Mouse (Mus musculus): ENCODE results near the gene Gdf9. TPM values are rescaled to one million over a fixed set of nuclear protein-coding genes. Genes with fewer than 3 reads are reported as not detected.
"Not testable (repeated sequence)": the region's sequence is repeated elsewhere in the genome, so short reads cannot be mapped to it uniquely, and the experiment has no call there.

Gene Gdf9
- polyA plus RNA-seq, 1 experiment from 2014 or later: 3.9 TPM

GRCm38 (mm10) chr11:53425251-53425650, 5.6 kb upstream of the Gdf9 start:
- no peak overlapping the region for H3K9ac ChIP-seq (replicated peaks; ENCODE audit: low read depth, low read length)
- WGBS: 87% methylated on average over 3 of the region's 3 CpGs

DNA sequence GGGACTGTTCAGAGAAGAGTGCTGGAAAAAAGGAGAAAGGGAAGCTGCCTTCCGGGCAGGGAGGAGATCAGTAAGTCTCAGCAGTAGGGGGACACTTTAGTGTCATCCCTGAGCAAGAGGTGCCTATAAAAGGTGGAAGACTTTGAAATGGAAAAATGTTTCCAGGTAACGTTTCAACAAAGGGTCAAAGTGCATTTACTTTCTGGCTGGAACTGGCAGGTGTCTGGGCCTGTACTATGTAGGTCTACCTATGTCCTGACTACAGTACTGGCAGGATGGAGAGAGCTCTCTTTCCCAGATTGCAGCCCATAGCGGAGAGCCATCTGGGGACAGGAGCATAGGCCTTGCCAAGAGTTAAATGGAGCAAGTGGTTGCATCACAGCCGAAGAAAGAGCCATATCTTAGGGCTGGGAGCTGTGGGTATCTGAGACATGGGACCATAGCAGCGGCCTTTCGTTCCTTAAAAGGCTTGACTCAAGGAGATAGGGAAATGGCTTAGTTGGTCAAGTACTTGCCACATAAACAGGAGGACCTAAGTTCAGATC, 5.0 kb upstream of the Gdf9 start:
- Histone ChIP-seq H3K4me2 (ENCODE audit: low read length) (no peak overlapping the region), H3K4me3 (replicated peaks; ENCODE audit: low read length) (no peak overlapping the region), H3K9ac (replicated peaks; ENCODE audit: low read depth, low read length) (no peak overlapping the region), H3K4me1 (replicated peaks; ENCODE audit: control insufficient read depth, insufficient read depth, low read length) (peaks cover 10% of the 10 kb centered on the region), H3K27ac (ENCODE audit: low read length) (no peak overlapping the region), H3K27me3 (replicated peaks; ENCODE audit: control insufficient read depth, insufficient read depth, low read length) (no peaks in the 10 kb centered on the region), H3K9me3 (ENCODE audit: control insufficient read depth, low read length) (no peaks in the 10 kb centered on the region), H3K36me3 (ENCODE audit: control insufficient read depth, insufficient read depth) (peaks cover 6% of the 10 kb centered on the region; the same call in 1 of the 2 replicates)
- no peak for ATAC-seq
- 85% methylated on average over 6 of the region's 6 CpGs for WGBS

More at GRCm38 (mm10) chr11:53425251-53425650, 5.6 kb upstream of the Gdf9 start:
- Histone ChIP-seq H3K27me3 (replicated peaks; ENCODE audit: control insufficient read depth, insufficient read depth, low read length) (no peaks in the 10 kb centered on the region), H3K27ac (ENCODE audit: low read length) (no peak overlapping the region), H3K4me2 (ENCODE audit: low read length) (no peak overlapping the region), H3K36me3 (ENCODE audit: control insufficient read depth, insufficient read depth) (peaks cover 7% of the 10 kb centered on the region; the same call in 1 of the 2 replicates), H3K4me1 (replicated peaks; ENCODE audit: control insufficient read depth, insufficient read depth, low read length) (peaks cover 10% of the 10 kb centered on the region), H3K4me3 (replicated peaks; ENCODE audit: low read length) (no peak overlapping the region), H3K9me3 (ENCODE audit: control insufficient read depth, low read length) (no peaks in the 10 kb centered on the region)
- ATAC-seq: no peak

GRCm38 (mm10) chr11:53426914-53427313, 3.9 kb upstream of the Gdf9 start:
- H3K4me3 ChIP-seq (replicated peaks; ENCODE audit: low read length); H3K9me3 ChIP-seq (ENCODE audit: control insufficient read depth, low read length); H3K9ac ChIP-seq (replicated peaks; ENCODE audit: low read depth, low read length); H3K4me2 ChIP-seq (ENCODE audit: low read length); H3K27me3 ChIP-seq (replicated peaks; ENCODE audit: control insufficient read depth, insufficient read depth, low read length); H3K27ac ChIP-seq (ENCODE audit: low read length); H3K36me3 ChIP-seq (ENCODE audit: control insufficient read depth, insufficient read depth); ATAC-seq: not testable (repeated sequence)
- H3K4me1 ChIP-seq (replicated peaks; ENCODE audit: control insufficient read depth, insufficient read depth, low read length): peaks cover 15% of the 10 kb centered on the region
- WGBS: 94% methylated on average over 3 of the region's 3 CpGs

DNA sequence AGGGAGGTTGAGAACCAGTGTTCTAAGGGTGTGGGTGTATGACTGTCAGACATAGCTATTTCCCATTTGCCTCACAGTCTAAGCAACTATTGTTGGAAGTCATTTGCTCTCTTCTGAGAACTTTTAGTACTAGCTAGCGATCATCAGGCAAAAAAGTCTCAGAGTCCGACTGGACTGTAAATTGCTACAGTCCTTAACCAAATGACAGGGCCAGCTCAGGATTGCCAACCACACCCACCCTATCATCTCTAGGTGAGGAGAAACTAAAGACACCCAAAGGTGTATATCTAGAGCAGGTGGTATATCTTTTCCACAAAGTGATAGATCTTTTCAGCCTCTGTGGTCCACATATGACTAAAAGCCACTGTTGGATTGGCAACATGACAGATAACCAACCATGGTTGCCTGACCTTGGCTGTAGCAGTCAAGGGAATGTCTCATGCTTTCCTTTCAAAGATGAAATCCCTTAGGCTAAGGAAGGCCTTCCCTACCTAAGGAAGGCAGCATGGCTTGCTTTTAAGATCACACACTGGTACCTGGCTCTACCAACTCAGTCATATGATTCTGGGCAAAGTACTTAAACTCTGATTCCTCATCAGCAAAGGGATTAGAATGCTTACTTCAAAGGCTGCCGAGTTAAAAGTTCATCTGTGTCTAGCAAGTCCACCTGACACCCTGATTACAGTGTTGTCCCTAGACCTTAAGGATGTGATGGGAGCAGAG, 2.7 kb upstream of the Gdf9 start:
- Histone ChIP-seq H3K36me3 (ENCODE audit: control insufficient read depth, insufficient read depth) (peaks cover 6% of the 10 kb centered on the region; the same call in 1 of the 2 replicates), H3K9ac (replicated peaks; ENCODE audit: low read depth, low read length) (no peak overlapping the region), H3K27me3 (replicated peaks; ENCODE audit: control insufficient read depth, insufficient read depth, low read length) (no peaks in the 10 kb centered on the region), H3K4me1 (replicated peaks; ENCODE audit: control insufficient read depth, insufficient read depth, low read length) (peaks cover 15% of the 10 kb centered on the region), H3K4me3 (replicated peaks; ENCODE audit: low read length) (no peak overlapping the region), H3K4me2 (ENCODE audit: low read length) (no peak overlapping the region), H3K9me3 (ENCODE audit: control insufficient read depth, low read length) (no peaks in the 10 kb centered on the region), H3K27ac (ENCODE audit: low read length) (no peak overlapping the region)
- no peak for ATAC-seq
- WGBS: 98% methylated on average over 3 of the region's 3 CpGs

DNA sequence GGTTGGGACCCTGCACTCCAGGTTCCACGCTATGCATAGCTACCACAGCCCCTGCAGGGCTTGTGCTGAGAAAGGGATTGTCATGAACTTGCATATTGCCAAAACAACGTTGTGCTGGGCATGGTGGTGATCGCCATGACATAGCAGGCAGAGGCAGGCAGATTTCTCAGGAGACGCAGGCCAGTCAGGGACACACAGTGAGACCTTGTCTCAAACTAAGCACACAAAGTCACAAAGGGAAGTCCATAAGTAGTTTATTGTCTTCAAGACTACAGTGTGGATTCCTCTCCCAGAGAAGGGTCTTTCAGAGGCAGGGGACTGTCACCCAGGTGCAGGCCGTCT, 2.1 kb upstream of the Gdf9 start:
- 97% methylated on average over 5 of the region's 5 CpGs for WGBS

DNA sequence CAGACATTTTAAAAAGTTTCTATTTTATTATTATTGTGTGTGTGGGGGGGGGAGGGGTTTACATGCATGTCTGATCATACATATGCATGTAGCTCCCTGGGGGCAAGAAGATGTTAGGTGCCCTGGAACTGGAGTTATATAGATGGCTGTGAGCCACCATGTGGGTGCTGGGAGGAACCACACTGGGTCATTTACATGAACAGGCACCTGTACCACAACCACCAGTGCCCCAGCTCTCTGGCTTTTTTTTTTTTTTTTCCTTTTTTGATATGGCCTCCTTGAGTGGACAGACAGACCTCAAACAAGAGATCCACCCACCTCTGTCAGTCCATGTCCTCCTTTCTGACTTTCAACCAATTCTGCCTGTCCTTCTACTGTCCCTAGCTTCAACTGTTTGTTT, 1.6 kb upstream of the Gdf9 start:
- Histone ChIP-seq H3K36me3 (ENCODE audit: control insufficient read depth, insufficient read depth) (peaks cover 6% of the 10 kb centered on the region; the same call in 1 of the 2 replicates), H3K4me1 (replicated peaks; ENCODE audit: control insufficient read depth, insufficient read depth, low read length) (peaks cover 15% of the 10 kb centered on the region), H3K27ac (ENCODE audit: low read length) (no peak overlapping the region), H3K27me3 (replicated peaks; ENCODE audit: control insufficient read depth, insufficient read depth, low read length) (no peaks in the 10 kb centered on the region), H3K4me2 (ENCODE audit: low read length) (no peak overlapping the region; the same call in 1 of the 2 replicates), H3K9me3 (ENCODE audit: control insufficient read depth, low read length) (no peaks in the 10 kb centered on the region), H3K9ac (replicated peaks; ENCODE audit: low read depth, low read length) (no peak overlapping the region), H3K4me3 (replicated peaks; ENCODE audit: low read length) (no peak overlapping the region)
- ATAC-seq: no peak

More for the DNA sequence above, 2.1 kb upstream of the Gdf9 start:
- Histone ChIP-seq H3K4me1 (replicated peaks; ENCODE audit: control insufficient read depth, insufficient read depth, low read length) (peaks cover 15% of the 10 kb centered on the region), H3K4me2 (ENCODE audit: low read length) (no peak overlapping the region), H3K9me3 (ENCODE audit: control insufficient read depth, low read length) (no peaks in the 10 kb centered on the region), H3K36me3 (ENCODE audit: control insufficient read depth, insufficient read depth) (peaks cover 6% of the 10 kb centered on the region; the same call in 1 of the 2 replicates), H3K27ac (ENCODE audit: low read length) (no peak overlapping the region), H3K9ac (replicated peaks; ENCODE audit: low read depth, low read length) (no peak overlapping the region), H3K4me3 (replicated peaks; ENCODE audit: low read length) (no peak overlapping the region), H3K27me3 (replicated peaks; ENCODE audit: control insufficient read depth, insufficient read depth, low read length) (no peaks in the 10 kb centered on the region)
- ATAC-seq: no peak

- peak overlapping the region; percentile 85 for H3K4me3 ChIP-seq (replicated peaks; ENCODE audit: low read length)
- H3K27me3 ChIP-seq (replicated peaks; ENCODE audit: control insufficient read depth, insufficient read depth, low read length): no peaks in the 10 kb centered on the region
- peak overlapping the region; percentile 73 for H3K27ac ChIP-seq (ENCODE audit: low read length)
- H3K9me3 ChIP-seq (ENCODE audit: control insufficient read depth, low read length): no peaks in the 10 kb centered on the region
- H3K4me2 ChIP-seq (ENCODE audit: low read length): peak overlapping the region; percentile 91
- H3K9ac ChIP-seq (replicated peaks; ENCODE audit: low read depth, low read length): peak overlapping the region; percentile 88
- ATAC-seq: peak; percentile 60; the same call in 1 of the 2 replicates
- under 1% methylated on average over 34 of the region's 34 CpGs for WGBS
- peaks cover 6% of the 10 kb centered on the region; the same call in 1 of the 2 replicates for H3K36me3 ChIP-seq (ENCODE audit: control insufficient read depth, insufficient read depth)
- peaks cover 15% of the 10 kb centered on the region for H3K4me1 ChIP-seq (replicated peaks; ENCODE audit: control insufficient read depth, insufficient read depth, low read length)
Observed at GRCm38 (mm10) chr11:53430300-53430669, 538 bp upstream of the Gdf9 start.

DNA sequence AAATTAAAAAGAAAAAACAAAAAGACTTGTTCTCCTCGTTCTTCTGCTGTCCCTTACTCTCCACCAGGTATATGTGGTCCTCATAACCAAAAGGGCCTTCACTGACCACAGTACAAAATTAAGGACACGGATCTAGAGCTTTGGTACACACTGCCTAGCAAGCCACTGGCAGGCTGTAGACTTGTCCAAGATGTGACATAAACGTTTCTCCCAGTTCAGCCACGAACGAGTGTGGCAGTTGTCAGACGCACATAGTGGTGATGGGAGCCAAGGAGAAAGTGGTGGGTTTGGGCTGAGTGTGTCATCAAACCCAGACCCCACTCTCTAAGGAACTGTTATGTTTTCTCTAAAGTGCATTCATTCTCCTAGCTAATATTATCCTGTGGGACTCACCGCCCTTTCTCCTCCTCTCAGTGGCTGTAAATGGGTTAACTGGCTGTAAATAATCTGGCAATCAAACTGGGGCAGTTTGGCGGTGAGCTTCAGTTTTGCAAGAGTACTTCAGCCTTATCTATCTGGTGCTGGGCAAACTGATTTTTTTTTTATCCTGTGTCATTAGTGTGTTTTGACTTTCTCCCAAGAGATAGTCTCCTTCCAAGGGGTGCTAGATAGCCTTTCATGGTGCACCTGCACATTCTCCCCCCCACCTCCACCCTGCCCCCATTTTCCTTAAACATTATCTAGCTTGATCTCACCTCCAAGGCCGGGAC, 679 bp downstream of the Gdf9 start:
- WGBS: 12% methylated on average over 9 of the region's 9 CpGs
- Histone ChIP-seq H3K27ac (ENCODE audit: low read length) (peak overlapping the region; percentile 73), H3K4me2 (ENCODE audit: low read length) (peak overlapping the region; percentile 56), H3K9me3 (ENCODE audit: control insufficient read depth, low read length) (no peaks in the 10 kb centered on the region), H3K9ac (replicated peaks; ENCODE audit: low read depth, low read length) (peak overlapping the region; percentile 52), H3K27me3 (replicated peaks; ENCODE audit: control insufficient read depth, insufficient read depth, low read length) (no peaks in the 10 kb centered on the region), H3K36me3 (ENCODE audit: control insufficient read depth, insufficient read depth) (peaks cover 6% of the 10 kb centered on the region; the same call in 1 of the 2 replicates), H3K4me1 (replicated peaks; ENCODE audit: control insufficient read depth, insufficient read depth, low read length) (peaks cover 15% of the 10 kb centered on the region), H3K4me3 (replicated peaks; ENCODE audit: low read length) (peak overlapping the region; percentile 85)
- ATAC-seq: peak; percentile 45; the same call in 1 of the 2 replicates

DNA sequence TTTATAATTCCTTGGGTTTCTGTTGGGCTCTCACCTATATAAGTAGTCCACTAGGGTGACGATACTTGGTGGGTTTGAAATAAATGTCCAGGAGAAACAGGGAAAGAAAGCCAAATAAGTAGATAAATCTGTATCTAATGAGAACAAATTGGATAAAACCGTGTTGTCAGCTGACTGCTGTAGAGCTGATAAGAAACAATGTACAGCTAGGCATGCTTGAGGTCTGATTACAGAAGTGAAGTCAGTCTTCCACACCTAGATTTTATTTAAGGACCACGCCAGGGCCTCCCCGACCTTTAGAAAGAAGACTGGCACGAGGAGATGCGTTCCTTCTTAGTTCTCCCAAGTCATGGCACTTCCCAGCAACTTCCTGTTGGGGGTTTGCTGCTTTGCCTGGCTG, 2.2 kb downstream of the Gdf9 start:
- WGBS: 74% methylated on average over 6 of the region's 6 CpGs
- no peak overlapping the region for H3K4me2 ChIP-seq (ENCODE audit: low read length)
- ATAC-seq: no peak
- peaks cover 3% of the 10 kb centered on the region; the same call in 1 of the 2 replicates for H3K36me3 ChIP-seq (ENCODE audit: control insufficient read depth, insufficient read depth)
- H3K4me1 ChIP-seq (replicated peaks; ENCODE audit: control insufficient read depth, insufficient read depth, low read length): peaks cover 15% of the 10 kb centered on the region
- H3K27me3 ChIP-seq (replicated peaks; ENCODE audit: control insufficient read depth, insufficient read depth, low read length): no peaks in the 10 kb centered on the region
- H3K9ac ChIP-seq (replicated peaks; ENCODE audit: low read depth, low read length): no peak overlapping the region
- no peaks in the 10 kb centered on the region for H3K9me3 ChIP-seq (ENCODE audit: control insufficient read depth, low read length)
- no peak overlapping the region for H3K27ac ChIP-seq (ENCODE audit: low read length)
- H3K4me3 ChIP-seq (replicated peaks; ENCODE audit: low read length): no peak overlapping the region

Measured in forebrain, embryonic 16.5 days (tissue).